Mouse (Mus musculus): ENCODE results near the gene Tfap2b. TPM values are rescaled to one million over a fixed set of nuclear protein-coding genes. Genes with fewer than 3 reads are reported as not detected.

Tfap2b gene
- total RNA-seq (2023), result not detected

GRCm38 (mm10) chr1:19208641-19209358 lies at the start of gene Tfap2b:
TSS of gene Tfap2b (plus strand) at chr1:19208914.

Other genes with a start within 250 kb of the Tfap2b start
- not detected for gene Tfap2d, start 105.9 kb upstream of the Tfap2b start, total RNA-seq (2023)

All from CD4-positive naive resting alpha-beta T cell, adult 76 days (primary cell).